Mouse (Mus musculus): ENCODE results near the gene Lyl1.

- TF ChIP-seq CTCF (IDR thresholded peaks at IDR 0.05; ENCODE audit: low read depth, low read length) (no peak), POLR2A (IDR thresholded peaks at IDR 0.05; ENCODE audit: borderline replicate concordance, low read depth, low read length) (no peak)
These were observed 4.7 kb downstream of the Lyl1 start for GRCm38 (mm10) chr8:84705960-84706359.
